Mouse (Mus musculus) right cerebral cortex, postnatal 10 days (tissue): Measurements from ENCODE around the gene Foxa1.

Experiments used
- DNase-seq, 2 experiments: peaks; one replicate each; pipeline ENCODE4 v3.0.0; 2021; ENCODE audit warnings: low spot score in 2 of 2

The Foxa1 gene

GRCm38 (mm10) chr12:57541118-57541517, 5.6 kb downstream of the Foxa1 start:
- DNase-seq, result no peak

- DNase-seq, result no peak
Measured at GRCm38 (mm10) chr12:57539551-57539985, 7.1 kb downstream of the Foxa1 start.

- DNase-seq, result no peak
Measured at GRCm38 (mm10) chr12:57538588-57539550, 7.8 kb downstream of the Foxa1 start.

- no peak for DNase-seq
Measured at GRCm38 (mm10) chr12:57537791-57538587, 8.7 kb downstream of the Foxa1 start.

- DNase-seq, result no peak
Measured at GRCm38 (mm10) chr12:57536909-57537670, 9.6 kb downstream of the Foxa1 start.

- DNase-seq, result no peak
Measured at GRCm38 (mm10) chr12:57536056-57536908, 10.4 kb downstream of the Foxa1 start.

GRCm38 (mm10) chr12:57534879-57535611, 11.7 kb downstream of the Foxa1 start:
- DNase-seq, result no peak

GRCm38 (mm10) chr12:57534517-57534878, 12.2 kb downstream of the Foxa1 start:
- no peak for DNase-seq

- DNase-seq, result no peak
Measured at GRCm38 (mm10) chr12:57530474-57530873, 16.2 kb downstream of the Foxa1 start.

GRCm38 (mm10) chr12:57528335-57528734, 18.4 kb downstream of the Foxa1 start:
- no peak for DNase-seq

GRCm38 (mm10) chr12:57515702-57516377, 30.9 kb downstream of the Foxa1 start:
- no peak for DNase-seq

- no peak for DNase-seq
Measured at GRCm38 (mm10) chr12:57514552-57514951, 32.2 kb downstream of the Foxa1 start.

- no peak for DNase-seq
Measured at GRCm38 (mm10) chr12:57511560-57511959, 35.2 kb downstream of the Foxa1 start.

GRCm38 (mm10) chr12:57511127-57511526, 35.6 kb downstream of the Foxa1 start:
- no peak for DNase-seq

- DNase-seq, result no peak
Measured at GRCm38 (mm10) chr12:57509726-57510125, 37.0 kb downstream of the Foxa1 start.

- DNase-seq, result no peak
Measured at GRCm38 (mm10) chr12:57508938-57509337, 37.8 kb downstream of the Foxa1 start.

GRCm38 (mm10) chr12:57505329-57505728, 41.4 kb downstream of the Foxa1 start:
- DNase-seq, result no peak

- DNase-seq, result no peak
Measured at GRCm38 (mm10) chr12:57500246-57500645, 46.5 kb downstream of the Foxa1 start.

- no peak for DNase-seq
Measured at GRCm38 (mm10) chr12:57496347-57497119, 50.2 kb downstream of the Foxa1 start.
